Mouse (Mus musculus): ENCODE measurements around the gene Slc39a2. TPM values are rescaled to one million over a fixed set of nuclear protein-coding genes. Genes with fewer than 3 reads are reported as not detected.

Gene Slc39a2
- polyA plus RNA-seq, 1 experiment from 2014 or later, result 0.34 TPM

DNA sequence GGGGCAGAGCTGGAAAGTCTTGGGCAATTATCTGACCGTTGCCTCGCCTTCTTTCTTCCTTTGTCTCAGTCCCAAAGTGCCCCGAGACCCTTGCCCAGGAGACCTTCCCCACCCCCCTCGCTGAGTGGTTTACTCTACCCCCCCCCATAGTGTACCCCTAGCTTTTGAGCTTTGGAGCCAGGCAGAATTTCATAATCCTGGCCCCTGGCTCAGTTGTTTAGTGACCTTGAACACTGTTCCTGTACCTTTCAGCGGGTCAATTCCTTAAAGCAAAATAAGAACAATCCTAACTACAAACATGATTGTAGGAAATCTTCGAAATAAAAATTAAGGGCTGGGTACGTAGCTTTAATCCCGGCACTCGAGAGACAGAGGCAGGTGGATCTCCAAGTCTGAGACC, 48.9 kb downstream of the Slc39a2 start:
- no peak overlapping the region for H3K4me3 ChIP-seq
- H3K4me1 ChIP-seq, result 0 out of 2 replicates have a peak, but pooled peaks cover 6% of the 10 kb centered on the region
- H3K27me3 ChIP-seq, result no peaks in the 10 kb centered on the region
- H3K27ac ChIP-seq, result no peak overlapping the region
- H3K36me3 ChIP-seq, result no peaks in the 10 kb centered on the region
- H3K4me2 ChIP-seq, result no peak overlapping the region
- no peak overlapping the region for H3K9ac ChIP-seq
- no peaks in the 10 kb centered on the region for H3K9me3 ChIP-seq
- 67% methylated on average over 9 of the region's 9 CpGs for WGBS
- ATAC-seq (ENCODE audit: borderline replicate concordance, extremely low read depth, low FRiP score, low TSS enrichment), result no peak

GRCm38 (mm10) chr14:51942236-51942635, 49.5 kb downstream of the Slc39a2 start:
- H3K9ac ChIP-seq, result no peak overlapping the region
- H3K27me3 ChIP-seq, result no peaks in the 10 kb centered on the region
- no peaks in the 10 kb centered on the region for H3K9me3 ChIP-seq
- H3K4me2 ChIP-seq, result no peak overlapping the region
- no peak overlapping the region for H3K27ac ChIP-seq
- ATAC-seq (ENCODE audit: borderline replicate concordance, extremely low read depth, low FRiP score, low TSS enrichment), result no peak
- 51% methylated on average over 7 of the region's 7 CpGs for WGBS
- 0 out of 2 replicates have a peak, but pooled peaks cover 6% of the 10 kb centered on the region for H3K4me1 ChIP-seq
- H3K4me3 ChIP-seq, result no peak overlapping the region
- H3K36me3 ChIP-seq, result no peaks in the 10 kb centered on the region

DNA sequence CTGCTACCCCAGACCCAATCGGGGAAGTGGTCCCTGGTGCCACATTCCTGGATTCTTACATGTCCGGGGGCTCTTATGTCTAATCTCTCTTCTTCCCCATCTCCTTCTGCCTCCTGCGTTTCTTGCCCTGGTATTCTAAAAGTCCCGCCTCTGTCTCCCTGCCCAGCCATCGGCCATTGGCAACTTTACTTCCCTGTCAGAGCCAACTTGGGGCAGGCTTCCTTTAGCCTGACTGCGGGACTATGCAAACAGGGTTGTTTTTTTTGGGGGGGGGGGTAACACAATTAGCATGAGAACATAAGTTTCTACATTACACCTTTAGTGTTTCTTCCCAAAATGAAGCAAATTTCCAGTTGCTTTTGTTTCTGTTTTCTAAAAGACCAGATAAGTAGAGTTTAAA, 50.6 kb downstream of the Slc39a2 start:
- H3K9ac ChIP-seq, result no peak overlapping the region
- H3K9me3 ChIP-seq, result no peaks in the 10 kb centered on the region
- no peaks in the 10 kb centered on the region for H3K36me3 ChIP-seq
- H3K4me1 ChIP-seq, result 0 out of 2 replicates have a peak, but pooled peaks cover 6% of the 10 kb centered on the region
- no peak overlapping the region for H3K4me2 ChIP-seq
- H3K27ac ChIP-seq, result no peak overlapping the region
- no peaks in the 10 kb centered on the region for H3K27me3 ChIP-seq
- no peak overlapping the region for H3K4me3 ChIP-seq
- no peak for ATAC-seq (ENCODE audit: borderline replicate concordance, extremely low read depth, low FRiP score, low TSS enrichment)
- WGBS, result 65% methylated on average over 6 of the region's 6 CpGs

Other genes with a start within 250 kb of the Slc39a2 start
- not detected in 2 replicates for gene Gm17079, start 197.4 kb upstream of the Slc39a2 start, polyA plus RNA-seq (2015; fragmentation: Nextera tagmentation; extraction: Ambion mirVana)
- not detected in 2 replicates for gene Gm5800, start 175.7 kb upstream of the Slc39a2 start, polyA plus RNA-seq (2015; fragmentation: Nextera tagmentation; extraction: Ambion mirVana)
- gene Ang4, start 119.3 kb upstream of the Slc39a2 start, polyA plus RNA-seq (2015; fragmentation: Nextera tagmentation; extraction: Ambion mirVana), result 0.22 TPM in 1 of 2 replicates, not detected in the other
- not detected in 2 replicates for gene AY358078, start 92.8 kb upstream of the Slc39a2 start, polyA plus RNA-seq (2015; fragmentation: Nextera tagmentation; extraction: Ambion mirVana)
- not detected in 2 replicates for gene Ear6, start 39.2 kb upstream of the Slc39a2 start, polyA plus RNA-seq (2015; fragmentation: Nextera tagmentation; extraction: Ambion mirVana)
- 40.0 and 40.1 TPM in 2 replicates for gene Mettl17, start 8.0 kb upstream of the Slc39a2 start, polyA plus RNA-seq (2015; fragmentation: Nextera tagmentation; extraction: Ambion mirVana)
- gene Ndrg2, start 21.3 kb downstream of the Slc39a2 start, polyA plus RNA-seq (2015; fragmentation: Nextera tagmentation; extraction: Ambion mirVana), result 60.6 and 63.7 TPM in 2 replicates
- not detected in 2 replicates for gene Tppp2, start 25.5 kb downstream of the Slc39a2 start, polyA plus RNA-seq (2015; fragmentation: Nextera tagmentation; extraction: Ambion mirVana)
- not detected in 2 replicates for gene Rnase13, start 29.9 kb downstream of the Slc39a2 start, polyA plus RNA-seq (2015; fragmentation: Nextera tagmentation; extraction: Ambion mirVana)
- 105 TPM in 2 replicates for gene Arhgef40, start 91.8 kb downstream of the Slc39a2 start, polyA plus RNA-seq (2015; fragmentation: Nextera tagmentation; extraction: Ambion mirVana)
- 0.26 and 0.57 TPM in 2 replicates for gene Tmem253, start 122.8 kb downstream of the Slc39a2 start, polyA plus RNA-seq (2015; fragmentation: Nextera tagmentation; extraction: Ambion mirVana)
- gene Zfp219, start 127.8 kb downstream of the Slc39a2 start, polyA plus RNA-seq (2015; fragmentation: Nextera tagmentation; extraction: Ambion mirVana), result 25.7 and 26.3 TPM in 2 replicates
- not detected in 2 replicates for gene Olfr221, start 149.6 kb downstream of the Slc39a2 start, polyA plus RNA-seq (2015; fragmentation: Nextera tagmentation; extraction: Ambion mirVana)
- 645 and 674 TPM in 2 replicates for gene Hnrnpc, start 211.1 kb downstream of the Slc39a2 start, polyA plus RNA-seq (2015; fragmentation: Nextera tagmentation; extraction: Ambion mirVana)
- gene Rpgrip1, start 217.8 kb downstream of the Slc39a2 start, polyA plus RNA-seq (2015; fragmentation: Nextera tagmentation; extraction: Ambion mirVana), result 61.8 and 72.8 TPM in 2 replicates

Measured in lung, embryonic 15.5 days (tissue).